Comparison of ENCODE assay signal across 9 mouse cellular contexts in genomic region chr3:94373597-94374011, GRCm38 (mm10). TPM values are rescaled to one million over a fixed set of nuclear protein-coding genes. Genes with fewer than 3 reads are reported as not detected.
DNase-seq lines count a peak whose midpoint lies in the region; ATAC-seq and TF ChIP-seq lines count a peak whose summit lies in the region.
"Had no signal": no experiment of that assay in that cellular context is flagged by ENCODE, and none has a peak within 500 bp of the region (broad histone marks: within the 10 kb centered on the region; RNA-seq: fewer than 3 reads in every experiment).

No protein-coding gene starts in this region.

- 0% methylated on average over 5 of the region's 5 CpGs for WGBS in forebrain, embryonic 16.5 days
- WGBS in intestine, embryonic 15.5 days = 0% methylated on average over 5 of the region's 5 CpGs
- WGBS in liver, embryonic 14.5 days (ENCODE audit: insufficient replicate concordance) = 1% methylated on average over 5 of the region's 5 CpGs

- TF ChIP-seq CTCF in liver, embryonic 14.5 days (IDR thresholded peaks at IDR 0.05; ENCODE audit: low read depth) = no peak

- no peak overlapping the region for H3K27ac ChIP-seq in brown adipose tissue, adult 24 weeks (replicated peaks; ENCODE audit: low read depth, low read length)
- H3K27ac ChIP-seq in forebrain, embryonic 16.5 days (ENCODE audit: low read length) = no peak overlapping the region
- peak overlapping the region; percentile 58; the same call in 1 of the 2 replicates for H3K27ac ChIP-seq in intestine, embryonic 15.5 days
- H3K27ac ChIP-seq in liver, embryonic 14.5 days = no peak overlapping the region
- H3K27ac ChIP-seq: macrophage had no signal

- ATAC-seq in forebrain, embryonic 16.5 days = peak; percentile 37
- peak; percentile 46 for ATAC-seq in intestine, embryonic 15.5 days
- no peak for ATAC-seq in liver, embryonic 14.5 days (ENCODE audit: insufficient read depth)
- no peak for ATAC-seq in megakaryocyte progenitor cell, adult 5-6 weeks (replicated peaks; ENCODE audit: poor library complexity)

- peaks cover 2% of the 10 kb centered on the region; the same call in 1 of the 2 replicates for H3K4me1 ChIP-seq in brown adipose tissue, adult 24 weeks (ENCODE audit: control insufficient read depth, insufficient read depth, insufficient read length, low read length)
- H3K4me1 ChIP-seq in forebrain, embryonic 16.5 days (replicated peaks; ENCODE audit: control insufficient read depth, insufficient read depth, low read length) = peaks cover 19% of the 10 kb centered on the region
- peaks cover 25% of the 10 kb centered on the region for H3K4me1 ChIP-seq in intestine, embryonic 15.5 days (replicated peaks)
- H3K4me1 ChIP-seq in liver, embryonic 14.5 days (replicated peaks; ENCODE audit: control insufficient read depth in 2 of 2, insufficient read depth in 2 of 2, low read length in 1 of 2) = no peaks in the 10 kb centered on the region

- peak; percentile 44 for DNase-seq in 3T3-L1 (ENCODE audit: low read depth, low spot score)
- no peak for DNase-seq in liver, embryonic 14.5 days (ENCODE audit: low read depth in 3 of 3, low spot score in 3 of 3)
- peak; percentile 77 for DNase-seq in skeletal muscle tissue, adult 2 months (ENCODE audit: low read depth, low spot score)
- DNase-seq in right cerebral cortex, adult 18-20 months = no peak

- no peaks in the 10 kb centered on the region for H3K9me3 ChIP-seq in forebrain, embryonic 16.5 days (ENCODE audit: control insufficient read depth, low read length)
- no peaks in the 10 kb centered on the region for H3K9me3 ChIP-seq in intestine, embryonic 15.5 days
- no peaks in the 10 kb centered on the region for H3K9me3 ChIP-seq in liver, embryonic 14.5 days (ENCODE audit: control insufficient read depth, low read length)

- peak overlapping the region; percentile 12 for H3K4me2 ChIP-seq in forebrain, embryonic 16.5 days (ENCODE audit: low read length)
- peak overlapping the region; percentile 55 for H3K4me2 ChIP-seq in intestine, embryonic 15.5 days (replicated peaks)
- H3K4me2 ChIP-seq in liver, embryonic 14.5 days (ENCODE audit: low read depth) = 0 out of 2 replicates have a peak overlapping the region, but pooled peaks have one; percentile 8

- no peaks in the 10 kb centered on the region for H3K36me3 ChIP-seq in forebrain, embryonic 16.5 days (ENCODE audit: control insufficient read depth, insufficient read depth)
- H3K36me3 ChIP-seq in intestine, embryonic 15.5 days = no peaks in the 10 kb centered on the region
- H3K36me3 ChIP-seq in liver, embryonic 14.5 days (replicated peaks; ENCODE audit: control insufficient read depth, insufficient read depth, low read depth) = no peaks in the 10 kb centered on the region

- no peak overlapping the region for H3K9ac ChIP-seq in forebrain, embryonic 16.5 days (replicated peaks; ENCODE audit: low read depth, low read length)
- no peak overlapping the region; the same call in 1 of the 2 replicates for H3K9ac ChIP-seq in intestine, embryonic 15.5 days
- no peak overlapping the region for H3K9ac ChIP-seq in liver, embryonic 14.5 days (replicated peaks)

- no peaks in the 10 kb centered on the region for H3K27me3 ChIP-seq in forebrain, embryonic 16.5 days (replicated peaks; ENCODE audit: control insufficient read depth, insufficient read depth, low read length)
- H3K27me3 ChIP-seq in intestine, embryonic 15.5 days (replicated peaks) = 0 out of 2 replicates have a peak, but pooled peaks cover 3% of the 10 kb centered on the region
- H3K27me3 ChIP-seq in liver, embryonic 14.5 days (ENCODE audit: control insufficient read depth, insufficient read depth, low read length) = no peaks in the 10 kb centered on the region

- peak overlapping the region; percentile 68; the same call in 1 of the 2 replicates for H3K4me3 ChIP-seq in brown adipose tissue, adult 24 weeks (ENCODE audit: insufficient read depth, low read depth, low read length)
- no peak overlapping the region for H3K4me3 ChIP-seq in forebrain, embryonic 16.5 days (replicated peaks; ENCODE audit: low read length)
- peak overlapping the region; percentile 29 for H3K4me3 ChIP-seq in intestine, embryonic 15.5 days (replicated peaks)
- H3K4me3 ChIP-seq in liver, embryonic 14.5 days (ENCODE audit: insufficient read depth in 1 of 2, low read depth in 2 of 2, low read length in 2 of 2) = no peak overlapping the region

- no peak for TF ChIP-seq EP300 in liver, embryonic 14.5 days (IDR thresholded peaks at IDR 0.05; ENCODE audit: low read depth)

RNA-seq across cellular contexts. Expression of gene Rorc, which starts 1.0 kb away (rescaled TPM):
- 40.2 and 47.9 TPM in 2 replicates for polyA plus RNA-seq in brown adipose tissue, adult 24 weeks (2012; ENCODE audit: insufficient read depth, insufficient read length, missing spikeins)
- 0.37 and 0.54 TPM in 2 replicates for polyA plus RNA-seq in forebrain, embryonic 16.5 days (2015; fragmentation: Nextera tagmentation; extraction: Ambion mirVana)
- 6.8 and 7.9 TPM in 2 replicates for polyA plus RNA-seq in intestine, embryonic 15.5 days (2015; fragmentation: Nextera tagmentation; extraction: Ambion mirVana)
- polyA plus RNA-seq in liver, embryonic 14.5 days (2012; rRNA removed) = 0.75 and 0.78 TPM in 2 replicates
- 0.77 and 0.88 TPM in 2 replicates for polyA plus RNA-seq in liver, embryonic 14.5 days (2014; fragmentation: Nextera tagmentation; extraction: Ambion mirVana)
- total RNA-seq in megakaryocyte progenitor cell, adult 5-6 weeks (2015) = 0.05 and 0.15 TPM in 2 replicates
- total RNA-seq in megakaryocyte progenitor cell, adult 5-6 weeks (2017) = 0.44 TPM in 1 of 2 replicates, not detected in the other
- polyA plus RNA-seq: macrophage had no signal

RNA-seq across cellular contexts. Expression of gene C2cd4d, which starts 11.4 kb away (rescaled TPM):
- polyA plus RNA-seq in brown adipose tissue, adult 24 weeks (2012; ENCODE audit: insufficient read depth, insufficient read length, missing spikeins) = 0.88 TPM in 1 of 2 replicates, not detected in the other
- polyA plus RNA-seq in forebrain, embryonic 16.5 days (2015; fragmentation: Nextera tagmentation; extraction: Ambion mirVana) = 1.1 and 1.3 TPM in 2 replicates
- polyA plus RNA-seq in intestine, embryonic 15.5 days (2015; fragmentation: Nextera tagmentation; extraction: Ambion mirVana) = 0.59 and 0.81 TPM in 2 replicates
- polyA plus RNA-seq in liver, embryonic 14.5 days (2012; rRNA removed) = 0.04 and 0.05 TPM in 2 replicates
- 0.14 and 0.23 TPM in 2 replicates for polyA plus RNA-seq in liver, embryonic 14.5 days (2014; fragmentation: Nextera tagmentation; extraction: Ambion mirVana)
- not detected in 2 replicates for total RNA-seq in megakaryocyte progenitor cell, adult 5-6 weeks (2015)
- total RNA-seq in megakaryocyte progenitor cell, adult 5-6 weeks (2017) = not detected in 2 replicates
- polyA plus RNA-seq: macrophage had no signal

RNA-seq across cellular contexts. Expression of gene Lingo4, which starts 24.7 kb away (rescaled TPM):
- polyA plus RNA-seq in brown adipose tissue, adult 24 weeks (2012; ENCODE audit: insufficient read depth, insufficient read length, missing spikeins) = 0.28 and 0.71 TPM in 2 replicates
- polyA plus RNA-seq in forebrain, embryonic 16.5 days (2015; fragmentation: Nextera tagmentation; extraction: Ambion mirVana) = 1.1 and 1.2 TPM in 2 replicates
- 0.41 and 0.58 TPM in 2 replicates for polyA plus RNA-seq in intestine, embryonic 15.5 days (2015; fragmentation: Nextera tagmentation; extraction: Ambion mirVana)
- 0.01 TPM in 2 replicates for polyA plus RNA-seq in liver, embryonic 14.5 days (2012; rRNA removed)
- 0.04 TPM in 1 of 2 replicates, not detected in the other for polyA plus RNA-seq in liver, embryonic 14.5 days (2014; fragmentation: Nextera tagmentation; extraction: Ambion mirVana)
- not detected in 2 replicates for total RNA-seq in megakaryocyte progenitor cell, adult 5-6 weeks (2015)
- not detected in 2 replicates for total RNA-seq in megakaryocyte progenitor cell, adult 5-6 weeks (2017)
- polyA plus RNA-seq: macrophage had no signal

RNA-seq across cellular contexts. Expression of gene Them5, which starts 31.7 kb away (rescaled TPM):
- not detected in 2 replicates for polyA plus RNA-seq in brown adipose tissue, adult 24 weeks (2012; ENCODE audit: insufficient read depth, insufficient read length, missing spikeins)
- 0.33 and 0.65 TPM in 2 replicates for polyA plus RNA-seq in forebrain, embryonic 16.5 days (2015; fragmentation: Nextera tagmentation; extraction: Ambion mirVana)
- not detected in 2 replicates for polyA plus RNA-seq in intestine, embryonic 15.5 days (2015; fragmentation: Nextera tagmentation; extraction: Ambion mirVana)
- polyA plus RNA-seq in liver, embryonic 14.5 days (2012; rRNA removed) = not detected in 2 replicates
- not detected in 2 replicates for polyA plus RNA-seq in liver, embryonic 14.5 days (2014; fragmentation: Nextera tagmentation; extraction: Ambion mirVana)
- not detected in 2 replicates for total RNA-seq in megakaryocyte progenitor cell, adult 5-6 weeks (2015)
- total RNA-seq in megakaryocyte progenitor cell, adult 5-6 weeks (2017) = not detected in 2 replicates
- polyA plus RNA-seq: macrophage had no signal

RNA-seq across cellular contexts. Expression of gene Tdrkh, which starts 39.5 kb away (rescaled TPM):
- 24.3 and 29.6 TPM in 2 replicates for polyA plus RNA-seq in brown adipose tissue, adult 24 weeks (2012; ENCODE audit: insufficient read depth, insufficient read length, missing spikeins)
- polyA plus RNA-seq in forebrain, embryonic 16.5 days (2015; fragmentation: Nextera tagmentation; extraction: Ambion mirVana) = 67.0 and 75.3 TPM in 2 replicates
- polyA plus RNA-seq in intestine, embryonic 15.5 days (2015; fragmentation: Nextera tagmentation; extraction: Ambion mirVana) = 11.5 and 11.9 TPM in 2 replicates
- polyA plus RNA-seq in liver, embryonic 14.5 days (2012; rRNA removed) = 1.0 and 3.0 TPM in 2 replicates
- 8.6 and 9.0 TPM in 2 replicates for polyA plus RNA-seq in liver, embryonic 14.5 days (2014; fragmentation: Nextera tagmentation; extraction: Ambion mirVana)
- 12.7 and 13.2 TPM in 2 replicates for total RNA-seq in megakaryocyte progenitor cell, adult 5-6 weeks (2015)
- 3.9 and 5.5 TPM in 2 replicates for total RNA-seq in megakaryocyte progenitor cell, adult 5-6 weeks (2017)

Comparison
In these comparisons a context has a peak if more than half of its experiments do, and no peak if none do; other contexts are left out.
1. DNase-seq: peak in 3T3-L1 (single experiment) and skeletal muscle tissue, adult 2 months (single experiment); none in liver, embryonic 14.5 days (0 of 3) and right cerebral cortex, adult 18-20 months (single experiment).
2. H3K4me3 ChIP-seq: peak in brown adipose tissue, adult 24 weeks (single experiment) and intestine, embryonic 15.5 days (single experiment); none in forebrain, embryonic 16.5 days (single experiment) and liver, embryonic 14.5 days (0 of 2).
3. ATAC-seq: peak in forebrain, embryonic 16.5 days (single experiment) and intestine, embryonic 15.5 days (single experiment); none in liver, embryonic 14.5 days (single experiment) and megakaryocyte progenitor cell, adult 5-6 weeks (single experiment).
4. Peak in every context shown above with its lines, with median percentiles within 50 percentile points of each other: H3K4me2 ChIP-seq.